In genomic region chr5:72940906-72941432, GRCm38 (mm10) we compare ENCODE assay signal across 28 mouse cellular contexts. TPM values are rescaled to one million over a fixed set of nuclear protein-coding genes. Genes with fewer than 3 reads are reported as not detected.
DNase-seq lines count a peak whose midpoint lies in the region; ATAC-seq lines count a peak whose summit lies in the region.
"Had no signal": no experiment of that assay in that cellular context is flagged by ENCODE, and none has a peak within 500 bp of the region (broad histone marks: within the 10 kb centered on the region; RNA-seq: fewer than 3 reads in every experiment).

No protein-coding gene starts in this region.

- ATAC-seq in activated CD4-positive, CD25-positive, alpha-beta regulatory T cell, adult 4 months: peak; percentile 70
- ATAC-seq: forebrain, embryonic 15.5 days had no signal

- DNase-seq in A20 (ENCODE audit: low read depth, low spot score): peak; percentile 73
- peak; percentile 48 for DNase-seq in CD4-positive, CD25-positive, alpha-beta regulatory T cell, adult 2 months (ENCODE audit: low read depth, low spot score)
- no peak for DNase-seq in adrenal gland, postnatal 14 days
- DNase-seq in embryo, embryonic 10.5 days (ENCODE audit: low spot score): no peak
- DNase-seq in right cerebral cortex, adult 2 months (ENCODE audit: low spot score in 2 of 2): no peak
- DNase-seq: adrenal gland, adult 8-10 months; cerebellum, adult 11 months; cerebellum, adult 8-10 months; cerebellum, postnatal 14 days; gastrocnemius, postnatal 14 days; heart, postnatal 36 days; kidney, adult 11 months had no signal

RNA-seq across cellular contexts. Expression of gene Slain2, which starts 26.9 kb away (rescaled TPM):
- 10 to 100 TPM; 11.7 to 13.9 TPM for polyA plus RNA-seq in activated CD4-positive, CD25-positive, alpha-beta regulatory T cell, adult 4 months (2017; shearing (Covaris generic))
- total RNA-seq in adrenal gland, postnatal 14 days (2021): 57.0 and 58.8 TPM in 2 replicates

RNA-seq across cellular contexts. Expression of gene Gm10135, which starts 33.5 kb away (rescaled TPM):
- polyA plus RNA-seq in activated CD4-positive, CD25-positive, alpha-beta regulatory T cell, adult 4 months (2017; shearing (Covaris generic)): not detected
- total RNA-seq in adrenal gland, postnatal 14 days (2021): not detected in 2 replicates
- total RNA-seq: adrenal gland, adult 8-10 months; adrenal gland, postnatal 4 days; common myeloid progenitor, adult 5-6 weeks; G1E; gastrocnemius, postnatal 14 days; heart, adult 8-10 months; heart, postnatal 36 days had no signal
- polyA plus RNA-seq: brain, embryonic 14.5 days; C2C12; embryonic facial prominence, embryonic 12.5 days; forebrain, embryonic 11.5 days; forebrain, embryonic 15.5 days; G1E; gonadal fat pad, adult 2 months; heart, embryonic 13.5 days; heart, postnatal 0 days; hindbrain, embryonic 11.5 days; hindbrain, embryonic 15.5 days; intestine, embryonic 14.5 days had no signal

Comparison
In these comparisons a context has a peak if more than half of its experiments do, and no peak if none do; other contexts are left out.
1. DNase-seq: peak in A20 (single experiment) and CD4-positive, CD25-positive, alpha-beta regulatory T cell, adult 2 months (single experiment); none in adrenal gland, postnatal 14 days (single experiment), embryo, embryonic 10.5 days (single experiment) and right cerebral cortex, adult 2 months (0 of 2).